Mouse (Mus musculus): ENCODE measurements at regions not wholly inside any gene's neighbourhood (a gene's known extent, or its start where the extent isn't known, plus 50 kb on each side); places are given as distances from the start of the nearest gene placed in this dataset.

- Histone ChIP-seq H3K9ac (ENCODE audit: low read length) (no peak overlapping the region), H3K9me3 (replicated peaks; ENCODE audit: control insufficient read depth, low read length) (no peaks in the 10 kb centered on the region), H3K27ac (ENCODE audit: low read length) (no peak overlapping the region), H3K36me3 (ENCODE audit: control insufficient read depth, insufficient read depth, low read length) (no peaks in the 10 kb centered on the region), H3K4me2 (ENCODE audit: low read depth, low read length) (no peak overlapping the region), H3K27me3 (ENCODE audit: control insufficient read depth, insufficient read depth, low read length) (no peaks in the 10 kb centered on the region), H3K4me3 (replicated peaks; ENCODE audit: low read length) (no peak overlapping the region), H3K4me1 (ENCODE audit: control insufficient read depth, insufficient read depth, low read length) (no peaks in the 10 kb centered on the region)
- ATAC-seq (ENCODE audit: insufficient read depth, low FRiP score): no peak
- WGBS: 57% methylated on average over 3 of the region's 3 CpGs
Measured at GRCm38 (mm10) chr2:108753494-108754225, 526.9 kb upstream of the Kif18a start.

- no peaks in the 10 kb centered on the region for H3K9me3 ChIP-seq (replicated peaks; ENCODE audit: control insufficient read depth, low read length)
- no peaks in the 10 kb centered on the region for H3K4me1 ChIP-seq (ENCODE audit: control insufficient read depth, insufficient read depth, low read length)
- H3K9ac ChIP-seq (ENCODE audit: low read length): no peak overlapping the region
- no peaks in the 10 kb centered on the region for H3K36me3 ChIP-seq (ENCODE audit: control insufficient read depth, insufficient read depth, low read length)
- ATAC-seq (ENCODE audit: insufficient read depth, low FRiP score): no peak
- no peak overlapping the region for H3K27ac ChIP-seq (ENCODE audit: low read length)
- no peak overlapping the region for H3K4me3 ChIP-seq (replicated peaks; ENCODE audit: low read length)
- WGBS: 75% methylated on average over 1 of the region's 1 CpGs
- no peak overlapping the region for H3K4me2 ChIP-seq (ENCODE audit: low read depth, low read length)
- no peaks in the 10 kb centered on the region for H3K27me3 ChIP-seq (ENCODE audit: control insufficient read depth, insufficient read depth, low read length)
Measured at GRCm38 (mm10) chr2:108755821-108756220, 524.7 kb upstream of the Kif18a start.

- no peak overlapping the region for H3K27ac ChIP-seq (ENCODE audit: low read length)
- H3K27me3 ChIP-seq (ENCODE audit: control insufficient read depth, insufficient read depth, low read length): no peaks in the 10 kb centered on the region
- H3K4me2 ChIP-seq (ENCODE audit: low read depth, low read length): no peak overlapping the region
- WGBS: 98% methylated on average over 1 of the region's 1 CpGs
- H3K36me3 ChIP-seq (ENCODE audit: control insufficient read depth, insufficient read depth, low read length): no peaks in the 10 kb centered on the region
- no peaks in the 10 kb centered on the region for H3K9me3 ChIP-seq (replicated peaks; ENCODE audit: control insufficient read depth, low read length)
- no peak overlapping the region for H3K9ac ChIP-seq (ENCODE audit: low read length)
- no peaks in the 10 kb centered on the region for H3K4me1 ChIP-seq (ENCODE audit: control insufficient read depth, insufficient read depth, low read length)
- no peak overlapping the region for H3K4me3 ChIP-seq (replicated peaks; ENCODE audit: low read length)
- no peak for ATAC-seq (ENCODE audit: insufficient read depth, low FRiP score)
Measured at GRCm38 (mm10) chr2:108756251-108756650, 524.3 kb upstream of the Kif18a start.

GRCm38 (mm10) chr2:108764703-108765102, 515.8 kb upstream of the Kif18a start:
- Histone ChIP-seq H3K36me3 (ENCODE audit: control insufficient read depth, insufficient read depth, low read length) (no peaks in the 10 kb centered on the region), H3K4me1 (ENCODE audit: control insufficient read depth, insufficient read depth, low read length) (no peaks in the 10 kb centered on the region), H3K4me3 (replicated peaks; ENCODE audit: low read length) (no peak overlapping the region), H3K27me3 (ENCODE audit: control insufficient read depth, insufficient read depth, low read length) (no peaks in the 10 kb centered on the region), H3K9ac (ENCODE audit: low read length) (no peak overlapping the region), H3K27ac (ENCODE audit: low read length) (no peak overlapping the region), H3K9me3 (replicated peaks; ENCODE audit: control insufficient read depth, low read length) (no peaks in the 10 kb centered on the region), H3K4me2 (ENCODE audit: low read depth, low read length) (no peak overlapping the region)
- no peak for ATAC-seq (ENCODE audit: insufficient read depth, low FRiP score)
- 74% methylated on average over 4 of the region's 4 CpGs for WGBS

- no peak for ATAC-seq (ENCODE audit: insufficient read depth, low FRiP score)
- Histone ChIP-seq H3K4me2 (ENCODE audit: low read depth, low read length) (no peak overlapping the region), H3K4me3 (replicated peaks; ENCODE audit: low read length) (no peak overlapping the region), H3K27ac (ENCODE audit: low read length) (no peak overlapping the region), H3K4me1 (ENCODE audit: control insufficient read depth, insufficient read depth, low read length) (no peaks in the 10 kb centered on the region), H3K36me3 (ENCODE audit: control insufficient read depth, insufficient read depth, low read length) (no peaks in the 10 kb centered on the region), H3K27me3 (ENCODE audit: control insufficient read depth, insufficient read depth, low read length) (no peaks in the 10 kb centered on the region), H3K9me3 (replicated peaks; ENCODE audit: control insufficient read depth, low read length) (no peaks in the 10 kb centered on the region), H3K9ac (ENCODE audit: low read length) (no peak overlapping the region)
- 90% methylated on average over 2 of the region's 2 CpGs for WGBS
Measured at GRCm38 (mm10) chr2:108766461-108766860, 514.1 kb upstream of the Kif18a start.

GRCm38 (mm10) chr2:108770383-108770782, 510.2 kb upstream of the Kif18a start:
- no peaks in the 10 kb centered on the region for H3K4me1 ChIP-seq (ENCODE audit: control insufficient read depth, insufficient read depth, low read length)
- no peak for ATAC-seq (ENCODE audit: insufficient read depth, low FRiP score)
- H3K9me3 ChIP-seq (replicated peaks; ENCODE audit: control insufficient read depth, low read length): no peaks in the 10 kb centered on the region
- H3K9ac ChIP-seq (ENCODE audit: low read length): no peak overlapping the region
- 93% methylated on average over 1 of the region's 1 CpGs for WGBS
- H3K4me3 ChIP-seq (replicated peaks; ENCODE audit: low read length): no peak overlapping the region
- H3K27me3 ChIP-seq (ENCODE audit: control insufficient read depth, insufficient read depth, low read length): no peaks in the 10 kb centered on the region
- no peak overlapping the region for H3K27ac ChIP-seq (ENCODE audit: low read length)
- no peaks in the 10 kb centered on the region for H3K36me3 ChIP-seq (ENCODE audit: control insufficient read depth, insufficient read depth, low read length)
- no peak overlapping the region for H3K4me2 ChIP-seq (ENCODE audit: low read depth, low read length)

- Histone ChIP-seq H3K9me3 (replicated peaks; ENCODE audit: control insufficient read depth, low read length) (no peaks in the 10 kb centered on the region), H3K36me3 (ENCODE audit: control insufficient read depth, insufficient read depth, low read length) (no peaks in the 10 kb centered on the region), H3K9ac (ENCODE audit: low read length) (no peak overlapping the region), H3K4me3 (replicated peaks; ENCODE audit: low read length) (no peak overlapping the region), H3K4me1 (ENCODE audit: control insufficient read depth, insufficient read depth, low read length) (no peaks in the 10 kb centered on the region), H3K27me3 (ENCODE audit: control insufficient read depth, insufficient read depth, low read length) (no peaks in the 10 kb centered on the region), H3K4me2 (ENCODE audit: low read depth, low read length) (no peak overlapping the region), H3K27ac (ENCODE audit: low read length) (no peak overlapping the region)
- ATAC-seq (ENCODE audit: insufficient read depth, low FRiP score): no peak
Measured at GRCm38 (mm10) chr2:108783457-108783856, 497.1 kb upstream of the Kif18a start.

GRCm38 (mm10) chr2:108785161-108785957, 495.2 kb upstream of the Kif18a start:
- no peaks in the 10 kb centered on the region for H3K27me3 ChIP-seq (ENCODE audit: control insufficient read depth, insufficient read depth, low read length)
- WGBS: 76% methylated on average over 19 of the region's 19 CpGs
- no peak overlapping the region for H3K27ac ChIP-seq (ENCODE audit: low read length)
- H3K9ac ChIP-seq (ENCODE audit: low read length): no peak overlapping the region
- no peak overlapping the region for H3K4me3 ChIP-seq (replicated peaks; ENCODE audit: low read length)
- H3K4me2 ChIP-seq (ENCODE audit: low read depth, low read length): no peak overlapping the region
- H3K36me3 ChIP-seq (ENCODE audit: control insufficient read depth, insufficient read depth, low read length): no peaks in the 10 kb centered on the region
- no peaks in the 10 kb centered on the region for H3K9me3 ChIP-seq (replicated peaks; ENCODE audit: control insufficient read depth, low read length)
- no peak for ATAC-seq (ENCODE audit: insufficient read depth, low FRiP score)
- H3K4me1 ChIP-seq (ENCODE audit: control insufficient read depth, insufficient read depth, low read length): no peaks in the 10 kb centered on the region

GRCm38 (mm10) chr2:108789166-108789565, 491.4 kb upstream of the Kif18a start:
- no peak overlapping the region for H3K4me2 ChIP-seq (ENCODE audit: low read depth, low read length)
- no peaks in the 10 kb centered on the region for H3K9me3 ChIP-seq (replicated peaks; ENCODE audit: control insufficient read depth, low read length)
- ATAC-seq (ENCODE audit: insufficient read depth, low FRiP score): no peak
- whole genome bisulfite sequencing: 91% methylated on average over 7 of the region's 7 CpGs
- H3K27ac ChIP-seq (ENCODE audit: low read length): no peak overlapping the region
- H3K9ac ChIP-seq (ENCODE audit: low read length): no peak overlapping the region
- H3K27me3 ChIP-seq (ENCODE audit: control insufficient read depth, insufficient read depth, low read length): no peaks in the 10 kb centered on the region
- no peak overlapping the region for H3K4me3 ChIP-seq (replicated peaks; ENCODE audit: low read length)
- no peaks in the 10 kb centered on the region for H3K36me3 ChIP-seq (ENCODE audit: control insufficient read depth, insufficient read depth, low read length)
- no peaks in the 10 kb centered on the region for H3K4me1 ChIP-seq (ENCODE audit: control insufficient read depth, insufficient read depth, low read length)

Data from stomach, embryonic 16.5 days (tissue).